Mouse (Mus musculus): Measurements from ENCODE around the gene Eri3.

Eri3 gene

DNA sequence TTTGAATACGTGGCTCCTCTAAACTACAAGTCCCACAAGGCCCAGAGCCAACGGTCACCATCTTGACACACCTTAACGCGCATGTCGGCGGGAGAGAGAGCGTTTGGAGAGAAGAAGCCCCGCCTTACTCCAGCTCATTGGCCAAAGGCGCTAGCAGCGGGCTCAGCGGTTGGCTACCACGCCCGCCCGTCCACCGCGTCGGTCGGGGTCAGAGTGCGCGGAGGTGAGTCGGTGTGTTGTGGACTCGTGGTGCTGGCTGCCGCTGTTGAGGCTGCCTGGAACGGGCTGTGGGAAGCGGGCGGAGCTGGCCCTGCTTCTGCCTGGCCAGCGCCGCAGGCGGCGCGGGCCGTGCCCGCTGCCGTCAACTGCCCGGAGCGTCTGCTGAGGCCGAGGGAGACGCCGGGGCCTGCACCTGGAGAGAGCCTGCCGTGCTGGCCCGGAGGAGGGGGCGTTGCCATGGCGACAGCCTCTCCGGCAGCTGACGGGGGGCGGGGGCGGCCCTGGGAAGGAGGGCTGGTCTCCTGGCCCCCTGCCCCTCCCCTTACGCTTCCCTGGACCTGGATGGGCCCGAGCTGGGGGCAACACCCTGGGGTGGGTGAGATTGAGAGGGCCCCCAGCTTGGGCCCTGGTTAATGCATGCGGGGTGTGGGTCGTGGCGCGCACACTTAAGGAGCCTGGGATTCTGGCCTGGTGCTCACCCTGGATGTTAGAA is at the start of gene Eri3:
Gene Eri3, plus strand, starts transcription at position 226 of the 712 bp plus-strand sequence.
- DNase-seq: peak; percentile 98

DNA sequence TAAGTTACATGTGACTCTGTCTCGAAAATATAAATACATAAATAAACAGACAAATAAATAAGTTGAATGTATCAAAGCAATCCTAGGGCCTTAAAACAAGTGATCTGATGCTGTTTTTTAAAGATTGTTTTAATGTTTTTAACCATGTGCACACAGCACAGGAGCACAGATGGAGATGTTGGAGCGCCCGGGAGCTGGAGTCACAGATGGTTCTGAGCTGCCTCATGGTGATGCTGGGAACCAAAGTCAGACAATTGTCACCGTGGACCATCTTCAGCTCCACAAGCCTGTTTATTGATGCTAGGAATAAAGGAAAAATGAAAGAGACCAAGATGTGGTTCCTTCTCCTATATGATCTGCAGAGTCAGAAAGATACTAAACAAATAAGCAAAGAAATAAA is 31.9 kb upstream of the Eri3 start:
- no peak for DNase-seq

DNA sequence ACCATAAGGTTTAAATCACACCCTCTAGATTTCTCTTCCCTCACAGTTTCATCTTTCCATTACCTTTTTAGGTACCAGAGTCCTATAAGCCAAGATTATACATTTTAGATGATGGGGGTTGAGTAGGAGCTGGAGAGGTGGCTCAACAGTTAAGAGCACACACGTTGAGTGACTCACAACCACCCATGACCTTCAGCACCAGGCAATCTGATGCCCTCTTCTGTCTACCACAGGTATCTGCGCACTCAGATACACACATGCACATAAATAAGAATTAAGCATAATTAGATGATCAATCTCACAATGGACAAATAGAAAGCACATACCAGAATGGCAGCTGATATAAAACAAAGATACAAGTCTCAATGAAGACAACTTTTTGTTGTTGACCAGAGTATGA is 28.8 kb upstream of the Eri3 start:
- DNase-seq: no peak

DNA sequence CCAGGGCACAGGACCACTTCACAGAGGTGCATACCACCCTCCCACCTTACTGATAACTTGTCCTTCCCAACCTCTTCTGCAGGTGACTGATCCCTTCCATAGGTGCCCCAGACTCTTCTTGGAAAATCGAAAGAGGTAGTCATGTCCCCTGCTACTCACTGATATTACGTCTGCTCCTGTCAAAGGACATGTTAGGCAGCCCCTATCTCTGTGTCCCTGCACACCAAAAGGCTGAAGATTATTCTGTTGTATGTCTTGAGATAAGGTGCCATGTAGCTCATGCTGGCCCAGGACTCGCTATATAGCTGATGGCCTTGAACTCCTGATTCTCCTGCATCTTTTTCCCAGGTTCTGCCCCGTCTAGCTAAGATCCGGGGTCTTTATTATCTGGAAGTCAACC is 24.2 kb upstream of the Eri3 start:
- no peak for DNase-seq

DNA sequence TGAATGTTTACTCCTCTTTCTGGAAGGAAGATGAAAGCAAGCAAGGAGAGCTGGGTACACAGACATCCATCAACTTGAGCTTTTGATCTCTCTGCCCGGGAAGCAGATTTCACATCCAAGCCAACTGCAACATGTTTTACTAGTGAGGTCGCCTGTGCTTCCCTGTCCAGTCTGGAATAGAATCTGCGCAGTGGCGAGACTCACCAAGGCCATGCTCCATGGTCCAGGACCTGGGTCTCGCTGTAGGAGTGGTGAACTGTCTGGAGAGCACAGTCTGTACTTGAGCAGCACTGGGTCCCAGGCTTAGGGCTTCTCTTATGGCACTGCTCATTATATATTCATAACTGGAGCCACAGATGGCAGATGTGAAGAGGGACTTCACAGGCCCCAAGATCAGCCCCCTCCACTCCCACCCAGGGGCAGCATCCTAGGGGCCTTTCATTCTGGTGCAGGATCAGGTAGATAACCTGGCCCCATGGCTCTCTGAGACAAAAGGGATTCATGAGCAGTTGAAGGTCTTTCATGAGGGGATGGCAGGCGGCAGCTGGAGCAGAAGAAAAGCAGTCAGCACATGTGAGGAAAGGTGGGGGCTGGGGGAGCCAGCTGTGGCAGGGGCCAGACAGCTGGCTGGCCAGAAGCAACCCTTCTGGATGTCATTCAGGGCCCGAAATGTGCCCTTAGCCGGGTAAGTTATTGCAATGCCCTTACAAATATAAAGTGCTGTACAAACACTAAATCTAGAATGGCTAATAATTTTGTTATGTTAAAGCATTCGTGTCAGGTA is 22.9 kb upstream of the Eri3 start:
- DNase-seq: no peak

DNA sequence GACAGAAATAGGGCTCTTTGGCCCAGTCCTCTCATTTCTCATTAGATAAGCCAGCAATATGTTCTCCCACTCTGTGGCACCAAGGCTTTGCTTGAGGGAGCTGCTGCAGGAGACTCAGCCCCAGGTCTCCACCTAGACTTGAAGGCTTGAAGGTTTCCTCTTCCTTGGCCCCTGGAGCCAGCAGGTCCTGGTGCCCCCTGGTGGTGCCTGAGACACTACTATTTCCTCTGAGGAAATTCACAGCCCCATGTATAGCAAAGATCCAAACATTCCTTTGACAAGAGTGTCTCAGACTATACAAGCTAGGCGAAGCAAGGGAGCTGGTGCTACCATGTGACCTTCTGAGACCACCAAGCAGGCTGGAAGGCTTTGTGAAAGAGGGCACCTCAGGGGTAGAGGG is 22.2 kb upstream of the Eri3 start:
- peak; percentile 17 for DNase-seq

DNA sequence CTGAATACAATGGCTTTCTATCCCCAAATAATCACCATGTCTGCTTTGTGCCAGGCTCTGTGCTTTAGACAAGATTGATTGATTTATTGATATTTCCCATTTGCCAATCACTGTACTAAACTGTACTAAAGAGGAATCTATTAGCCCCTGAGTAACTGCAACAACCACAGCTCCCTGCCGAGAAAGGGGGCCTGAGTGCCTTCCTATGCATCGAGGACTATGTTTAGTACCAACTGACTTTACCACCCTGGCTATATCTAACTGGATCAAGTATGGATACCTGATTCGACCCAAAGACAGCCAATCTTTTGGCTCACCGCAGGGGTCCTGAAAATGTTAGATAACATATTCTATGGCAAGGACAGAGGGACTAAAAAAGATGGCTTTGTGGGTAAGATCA is 20.3 kb upstream of the Eri3 start:
- DNase-seq: no peak

DNA sequence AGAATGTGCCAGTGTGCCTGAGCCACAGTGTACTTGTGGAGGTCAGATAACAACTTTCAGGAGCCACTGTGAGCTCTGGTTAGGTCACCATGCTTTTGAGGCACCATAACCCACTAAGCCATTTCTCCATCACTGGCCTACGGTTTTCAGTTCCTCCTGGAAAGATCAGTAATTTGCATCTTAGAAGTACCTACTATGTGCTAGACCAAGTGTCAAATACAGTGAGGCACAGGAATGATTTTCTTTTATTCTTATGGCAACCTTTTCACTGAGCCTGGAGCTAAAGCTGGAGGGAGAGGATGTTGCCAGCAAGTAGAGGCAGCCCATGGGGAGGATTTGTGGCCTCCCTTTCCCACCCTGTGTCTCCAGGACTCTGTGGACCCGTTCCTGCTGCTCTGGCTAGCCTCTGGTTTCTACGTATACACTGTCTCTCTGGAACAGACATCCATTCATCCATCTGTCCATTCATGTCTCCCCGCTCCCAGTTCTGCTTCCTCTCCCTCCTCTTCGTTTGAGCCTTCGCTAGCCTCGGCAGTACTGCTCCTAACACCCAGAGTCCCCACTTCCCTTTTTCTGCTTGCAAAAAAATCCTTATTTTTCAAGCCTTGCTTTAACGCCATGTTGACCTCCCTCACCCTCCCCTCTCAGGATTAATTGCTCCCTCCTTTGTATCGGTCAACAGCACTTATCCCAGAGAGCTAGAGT is 14.5 kb upstream of the Eri3 start:
- DNase-seq: no peak

DNA sequence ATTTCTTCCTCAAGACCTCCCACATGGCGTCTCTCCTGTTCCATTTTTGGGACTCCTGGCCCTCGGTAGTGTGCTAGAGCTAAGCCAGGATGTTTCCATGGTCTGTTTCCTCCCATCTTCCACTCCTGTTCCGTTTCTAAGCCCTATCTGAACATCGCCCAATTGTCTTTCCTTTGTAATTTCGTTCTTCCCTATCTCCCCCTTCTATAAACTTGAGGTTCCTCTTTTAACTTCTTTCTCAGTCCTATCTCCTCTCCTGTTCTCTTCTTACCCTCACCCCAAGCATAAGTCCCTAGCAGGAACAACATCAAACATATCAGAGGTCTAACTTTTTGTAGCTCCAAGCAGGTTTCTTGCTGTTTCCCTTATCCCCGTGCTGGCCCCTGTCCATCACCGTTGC is 13.2 kb upstream of the Eri3 start:
- no peak for DNase-seq

DNA sequence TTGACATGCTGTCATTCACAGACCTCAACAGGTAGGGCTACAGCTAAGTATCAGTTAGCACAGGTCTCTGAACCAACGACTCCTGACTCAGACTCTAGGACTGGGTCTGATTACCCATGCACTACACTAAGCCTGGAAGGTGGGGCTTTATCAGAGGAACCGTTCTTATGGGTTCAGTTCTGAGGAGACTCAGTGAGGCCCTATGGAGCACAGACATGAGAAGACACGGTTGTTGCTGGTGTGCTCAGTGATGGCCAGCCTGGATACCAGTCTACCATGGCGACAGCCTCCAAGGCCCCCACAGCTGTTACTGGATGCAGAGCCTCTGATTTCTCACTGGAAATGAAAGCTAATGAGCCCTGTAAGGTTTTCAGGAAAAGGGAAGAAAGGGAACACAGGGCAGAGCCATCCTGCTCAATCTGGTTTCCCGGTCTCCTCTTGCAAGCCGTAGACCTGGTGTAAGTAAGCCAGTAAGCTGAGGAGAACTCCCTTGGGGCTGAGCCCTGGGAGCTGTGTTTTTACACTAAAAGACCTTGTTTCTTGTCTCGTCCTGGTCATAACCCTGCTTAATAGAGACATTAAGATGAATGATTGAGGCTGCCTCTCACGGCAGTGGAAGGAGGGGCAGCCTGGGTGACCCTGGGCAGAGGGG is 10.7 kb upstream of the Eri3 start:
- no peak for DNase-seq

DNA sequence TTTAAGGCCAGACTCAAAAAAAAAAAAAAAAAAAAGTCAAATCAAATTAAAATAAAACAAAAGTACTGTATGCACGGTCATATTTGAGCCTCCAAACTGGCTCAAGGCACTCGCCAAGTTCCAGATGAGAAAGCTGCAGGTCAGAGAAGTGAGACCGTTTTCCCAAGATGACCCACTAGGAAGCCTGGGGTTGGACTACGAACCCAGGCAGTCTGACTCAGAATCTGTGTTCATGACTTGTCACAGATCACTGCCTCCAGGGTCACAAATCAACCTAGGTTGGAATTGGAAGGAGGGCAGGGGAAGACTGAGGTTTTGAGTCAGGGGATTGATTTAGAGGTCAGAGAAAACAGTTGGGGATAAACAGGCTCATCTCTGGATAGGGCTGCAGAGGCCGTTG is 9.6 kb upstream of the Eri3 start:
- DNase-seq: peak; percentile 43

DNA sequence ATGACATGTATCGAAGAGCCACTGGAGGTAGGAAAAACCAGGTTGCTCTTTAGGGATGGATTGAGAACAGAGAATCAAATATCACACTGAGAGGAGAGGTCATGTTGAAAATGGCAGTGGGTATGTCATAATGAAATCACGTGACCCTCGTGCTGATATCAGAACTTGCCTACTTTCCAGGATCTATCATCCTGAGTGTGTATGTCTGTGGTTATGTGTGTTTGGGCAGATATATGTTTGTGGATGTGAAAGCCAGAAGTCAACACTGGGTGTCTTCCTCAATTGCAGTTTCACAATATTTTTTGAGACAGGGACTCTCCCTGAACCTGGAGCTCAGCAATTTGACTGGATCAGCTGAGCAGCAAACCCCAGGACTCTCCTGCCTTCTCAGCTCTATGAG is 4.7 kb upstream of the Eri3 start:
- DNase-seq: no peak

DNA sequence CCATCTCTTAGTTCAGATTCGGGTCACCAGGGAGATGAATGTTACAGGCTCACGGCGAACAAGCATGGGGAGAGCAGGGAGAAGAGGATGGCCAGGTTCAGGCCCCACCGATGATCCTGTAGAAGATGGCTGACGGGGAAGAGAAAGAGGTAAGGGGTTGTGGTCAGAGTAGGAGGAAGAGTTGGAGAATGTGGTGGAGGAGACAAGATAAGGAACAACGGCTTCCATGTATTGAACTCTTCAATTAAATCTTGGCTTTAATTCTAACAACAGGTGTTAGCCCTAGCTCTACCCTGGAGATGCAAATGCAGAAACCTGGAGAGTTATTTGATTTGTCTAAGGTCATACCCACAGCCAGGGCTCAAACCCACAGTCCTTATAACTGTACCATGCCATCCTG is 3.5 kb upstream of the Eri3 start:
- DNase-seq: no peak

DNA sequence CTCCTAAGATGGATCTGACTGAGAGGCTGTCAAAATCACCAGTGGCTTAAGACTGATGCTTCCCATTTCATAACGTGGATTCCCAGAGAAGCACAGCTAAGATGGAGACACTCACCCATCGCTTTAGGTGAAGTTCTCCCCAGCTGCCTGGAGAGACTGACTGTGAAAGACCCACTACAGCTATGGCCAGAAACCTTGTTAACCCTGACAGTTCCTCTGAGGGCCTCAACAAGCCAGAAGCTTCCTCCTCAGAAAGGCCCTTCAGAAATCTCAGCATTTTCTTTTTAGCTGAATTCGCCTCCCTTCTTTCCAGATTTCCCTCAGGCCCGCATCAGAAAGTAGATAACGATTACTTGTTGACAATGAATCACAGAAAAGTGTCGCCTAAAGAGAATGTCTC is 589 bp upstream of the Eri3 start:
- no peak for DNase-seq

DNA sequence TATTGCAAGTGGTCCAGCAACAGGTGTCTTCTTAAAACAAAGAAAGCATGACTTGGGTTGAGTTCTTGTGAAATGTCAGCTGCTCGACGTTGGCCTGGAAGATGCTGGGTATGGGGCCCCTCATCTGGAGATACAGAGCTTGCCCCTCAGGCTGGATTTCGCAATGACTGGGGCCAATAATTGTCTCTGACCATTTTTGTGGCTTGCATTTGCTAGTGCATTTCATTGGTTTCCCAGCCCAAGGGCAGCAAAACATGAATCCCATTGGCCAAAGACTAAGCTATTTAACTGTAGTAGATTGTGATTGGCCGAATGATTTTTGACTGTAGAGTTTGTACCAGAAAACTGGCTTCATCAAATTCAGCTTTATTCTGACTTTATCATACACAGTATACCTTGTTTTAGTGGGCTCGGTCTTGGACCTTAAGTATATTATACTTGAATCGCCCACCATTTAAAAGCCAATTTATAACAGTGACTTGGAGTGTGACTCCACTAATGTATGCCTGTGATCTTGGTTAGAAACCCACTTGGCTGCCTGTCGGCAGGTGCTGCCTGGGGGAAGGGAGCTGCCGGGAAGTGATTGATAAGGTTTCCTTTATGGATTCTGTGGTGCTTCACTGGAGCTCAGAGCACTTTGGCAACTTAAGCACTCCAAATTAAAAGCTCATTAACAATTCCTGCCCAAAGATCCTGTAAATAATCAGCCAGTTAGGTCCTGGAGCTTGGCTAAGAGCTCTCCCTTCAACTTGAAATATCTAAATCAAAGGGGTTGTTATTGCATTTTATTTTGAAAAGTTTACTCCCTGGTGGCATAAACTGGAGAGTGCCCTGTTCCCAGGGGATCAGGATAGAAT is 1.2 kb downstream of the Eri3 start:
- peak; percentile 39 for DNase-seq

DNA sequence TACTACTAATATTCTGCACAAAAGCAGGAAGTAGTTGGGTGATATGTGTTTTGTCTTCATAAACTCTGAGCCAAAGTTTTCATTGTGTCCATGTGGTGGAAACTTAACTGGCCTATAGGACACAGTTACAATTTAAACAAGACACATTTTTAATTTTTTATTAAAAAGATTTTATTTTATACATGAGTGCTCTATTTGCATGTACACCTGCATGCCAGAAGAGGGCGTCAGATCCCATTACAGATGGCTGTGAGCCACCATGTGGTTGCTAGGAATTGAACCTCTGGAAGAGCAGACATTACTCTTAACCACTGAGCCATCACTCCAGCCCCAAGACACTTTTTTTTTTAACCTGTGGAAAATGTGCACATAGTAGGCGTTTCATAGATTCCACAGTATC is 5.3 kb downstream of the Eri3 start:
- DNase-seq: no peak

DNA sequence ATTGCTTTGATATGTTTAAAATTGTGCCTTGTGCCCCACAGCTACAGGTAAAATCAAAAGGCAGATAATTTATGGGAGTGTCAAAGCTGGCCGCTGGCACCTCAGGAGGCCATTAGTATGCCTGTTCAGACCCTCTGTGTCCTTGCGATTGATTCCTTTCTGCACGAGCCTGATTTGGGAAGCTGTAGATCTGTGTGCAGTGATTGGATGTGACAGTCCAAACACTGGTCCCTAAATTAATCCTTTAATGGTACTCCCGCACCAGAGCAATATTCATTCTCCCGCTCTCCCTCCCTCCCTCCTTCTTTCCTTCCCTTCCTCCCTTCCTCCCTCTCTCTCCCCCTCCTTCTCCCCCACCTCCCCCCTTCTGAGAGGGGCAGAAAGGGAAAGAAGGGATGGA is 6.2 kb downstream of the Eri3 start:
- DNase-seq: no peak

DNA sequence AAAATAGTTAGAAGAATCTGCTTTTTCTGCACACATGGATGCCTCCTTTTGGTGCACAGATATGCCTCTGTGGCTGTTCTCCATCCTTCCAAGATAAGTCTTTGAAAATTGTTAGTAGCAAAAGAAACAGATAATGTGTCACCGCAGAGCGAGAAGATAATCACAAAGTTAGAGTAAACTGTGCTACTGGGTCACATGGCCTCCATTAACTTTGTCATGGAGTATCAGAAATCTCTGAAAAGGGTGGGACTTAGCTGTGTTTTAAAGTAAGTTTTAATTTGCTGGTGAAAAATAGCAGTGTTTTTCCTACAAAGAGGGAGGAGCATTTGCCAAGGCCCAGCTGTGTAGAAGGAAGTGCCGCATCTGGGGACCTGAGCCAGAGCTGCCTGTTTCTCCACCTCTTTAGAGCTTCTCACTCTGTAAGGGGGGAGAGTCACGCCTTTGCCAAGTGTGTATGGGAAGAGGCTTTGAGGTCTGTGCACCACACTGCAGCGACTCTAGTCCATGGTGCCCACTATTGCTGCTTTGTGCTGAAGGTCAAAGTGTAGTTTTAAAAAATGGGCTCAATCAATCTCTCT is 7.0 kb downstream of the Eri3 start:
- DNase-seq: no peak

DNA sequence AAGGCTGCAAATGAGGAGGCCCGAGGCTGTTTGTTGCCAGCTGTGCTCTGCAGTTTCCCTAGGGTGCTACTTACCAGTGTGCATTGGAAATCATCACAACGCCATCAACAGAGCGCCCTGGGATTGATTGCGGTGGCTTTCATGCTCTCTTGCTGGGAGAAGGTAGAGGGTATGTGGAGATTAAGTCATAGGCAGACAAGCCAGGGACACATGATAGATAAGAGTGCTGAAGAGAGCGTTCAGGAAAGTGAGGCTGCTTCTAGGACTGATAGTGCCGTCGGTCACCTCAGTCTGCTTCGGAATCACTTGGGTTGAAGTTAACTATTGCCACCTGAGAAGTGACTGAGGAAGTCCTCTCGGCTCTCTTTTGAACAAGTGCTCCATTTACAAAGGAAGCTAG is 13.8 kb downstream of the Eri3 start:
- DNase-seq: no peak

DNA sequence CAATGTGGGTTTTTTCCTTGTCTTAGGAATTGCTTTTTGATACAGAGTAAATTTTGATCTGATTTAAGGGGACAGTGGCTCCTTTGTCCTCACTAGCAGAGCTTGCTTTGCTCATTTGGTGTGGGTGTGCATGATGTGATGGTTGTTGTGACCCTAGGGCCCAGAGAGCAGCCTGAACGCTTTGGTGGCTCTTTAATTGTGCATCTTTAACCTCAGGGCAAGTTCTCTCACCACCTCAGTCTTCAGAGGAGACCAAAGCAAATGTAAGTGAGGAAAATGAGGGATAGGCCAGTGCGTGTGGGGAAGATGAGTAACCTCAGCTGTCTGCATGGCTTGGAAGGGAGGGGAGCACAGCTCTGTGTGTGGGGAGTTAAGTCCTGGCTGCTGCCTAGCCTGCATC is 18.7 kb downstream of the Eri3 start:
- DNase-seq: no peak

DNA sequence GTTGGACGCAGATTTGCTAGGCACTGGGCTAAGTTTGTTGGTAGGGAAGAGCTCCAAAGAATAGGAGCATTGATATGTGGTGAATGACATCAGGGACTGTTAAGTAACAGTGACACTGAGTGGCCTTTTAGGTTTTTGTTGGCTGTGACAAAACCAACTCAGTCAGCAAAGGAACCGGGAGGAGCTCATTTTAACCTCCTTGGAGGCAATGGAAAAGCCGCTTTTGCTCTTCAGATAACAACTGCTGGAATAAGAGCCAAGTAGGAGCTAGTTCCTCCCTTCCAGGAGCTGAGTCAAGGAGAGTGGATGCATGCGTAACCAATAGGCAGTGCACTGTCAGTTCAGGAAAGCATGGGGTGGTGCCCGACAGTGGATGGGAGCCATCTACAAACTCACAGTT is 20.8 kb downstream of the Eri3 start:
- no peak for DNase-seq

DNA sequence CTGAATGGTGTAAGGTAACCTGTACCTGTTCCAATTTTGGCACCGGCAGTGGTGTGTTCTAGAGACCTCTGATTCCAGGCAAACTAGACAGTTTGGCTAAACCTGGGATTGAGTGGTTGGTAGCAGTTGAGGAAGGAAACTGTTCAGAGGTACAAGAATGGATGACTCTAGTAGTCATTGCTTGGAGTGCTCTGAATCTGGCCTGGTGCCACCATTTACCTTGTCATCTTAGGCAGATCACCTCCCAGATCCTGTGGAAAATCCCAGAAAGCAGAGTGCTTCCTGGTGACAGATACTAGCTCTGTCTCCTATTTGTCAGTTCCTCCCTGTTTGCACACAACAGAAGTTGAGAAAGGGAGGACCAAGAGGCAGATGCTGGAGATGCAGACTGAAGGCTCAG is 27.4 kb downstream of the Eri3 start:
- no peak for DNase-seq
